Mouse (Mus musculus) CH12F3 (cell line): ENCODE data around the gene Mocs3.

Source experiments
- in situ Hi-C: fragments of 300-500 bp; cut with MboI; formaldehyde crosslinking; loops from 2 replicates; pipeline ENCODE4 v1.14.3; 2020; ENCODE audit warnings: low sequenced_read_pairs

Mocs3 gene

GRCm38 (mm10) chr2:168238335-168238734, 7.9 kb downstream of the Mocs3 start:
- in situ Hi-C loops, result no loop called here

- in situ Hi-C loops, result no loop called here
Measured at GRCm38 (mm10) chr2:168242841-168243240, 12.4 kb downstream of the Mocs3 start.

- in situ Hi-C loops, result no loop called here
Measured at GRCm38 (mm10) chr2:168243278-168243677, 12.9 kb downstream of the Mocs3 start.

- in situ Hi-C loops, result no loop called here
Measured at GRCm38 (mm10) chr2:168245571-168245970, 15.1 kb downstream of the Mocs3 start.

- in situ Hi-C loops, result no loop called here
Measured at GRCm38 (mm10) chr2:168248167-168248855, 17.9 kb downstream of the Mocs3 start.

GRCm38 (mm10) chr2:168248856-168249245, 18.4 kb downstream of the Mocs3 start:
- in situ Hi-C loops, result no loop called here

GRCm38 (mm10) chr2:168250270-168250669, 19.8 kb downstream of the Mocs3 start:
- in situ Hi-C loops, result loop anchor here (10.0 to 25.0 kb wide), 2 partner anchors 195 to 387 kb away; no protein-coding TSS in a partner anchor

- in situ Hi-C loops, result loop anchor here (10.0 to 25.0 kb wide), 2 partner anchors 192 to 385 kb away; no protein-coding TSS in a partner anchor
Measured at GRCm38 (mm10) chr2:168252639-168253292, 22.3 kb downstream of the Mocs3 start.

GRCm38 (mm10) chr2:168253822-168254221, 23.4 kb downstream of the Mocs3 start:
- in situ Hi-C loops, result loop anchor here (10.0 to 25.0 kb wide), 2 partner anchors 191 to 383 kb away; no protein-coding TSS in a partner anchor

GRCm38 (mm10) chr2:168256506-168256905, 26.1 kb downstream of the Mocs3 start:
- in situ Hi-C loops, result loop anchor here (10.0 to 25.0 kb wide), 2 partner anchors 188 to 381 kb away; no protein-coding TSS in a partner anchor

GRCm38 (mm10) chr2:168257188-168257587, 26.8 kb downstream of the Mocs3 start:
- in situ Hi-C loops, result loop anchor here (10.0 to 25.0 kb wide), 2 partner anchors 188 to 380 kb away; no protein-coding TSS in a partner anchor

- in situ Hi-C loops, result loop anchor here (10.0 to 25.0 kb wide), 2 partner anchors 186 to 378 kb away; no protein-coding TSS in a partner anchor
Measured at GRCm38 (mm10) chr2:168259046-168259445, 28.6 kb downstream of the Mocs3 start.

- in situ Hi-C loops, result loop anchor here (25.0 kb wide), 1 partner anchor 377 kb away; no protein-coding TSS in a partner anchor
Measured at GRCm38 (mm10) chr2:168260124-168260523, 29.7 kb downstream of the Mocs3 start.

GRCm38 (mm10) chr2:168260900-168261299, 30.5 kb downstream of the Mocs3 start:
- in situ Hi-C loops, result loop anchor here (25.0 kb wide), 1 partner anchor 376 kb away; no protein-coding TSS in a partner anchor

GRCm38 (mm10) chr2:168268033-168268432, 37.6 kb downstream of the Mocs3 start:
- in situ Hi-C loops, result loop anchor here (25.0 kb wide), 1 partner anchor 369 kb away; no protein-coding TSS in a partner anchor

- in situ Hi-C loops, result loop anchor here (25.0 kb wide), 1 partner anchor 364 kb away; no protein-coding TSS in a partner anchor
Measured at GRCm38 (mm10) chr2:168273387-168273786, 43.0 kb downstream of the Mocs3 start.

GRCm38 (mm10) chr2:168274374-168274935, 44.0 kb downstream of the Mocs3 start:
- in situ Hi-C loops, result loop anchor here (25.0 kb wide), 1 partner anchor 363 kb away; no protein-coding TSS in a partner anchor

GRCm38 (mm10) chr2:168280729-168281581, 50.5 kb downstream of the Mocs3 start:
- in situ Hi-C loops, result no loop called here

GRCm38 (mm10) chr2:168281582-168281981, 51.2 kb downstream of the Mocs3 start, which contains the start of gene Kcng1:
TSS of gene Kcng1 (minus strand) at chr2:168281736.
- in situ Hi-C loops, result no loop called here
